Mouse (Mus musculus): Measurements from ENCODE around the gene Zfp382. TPM values are rescaled to one million over a fixed set of nuclear protein-coding genes. Genes with fewer than 3 reads are reported as not detected.

The Zfp382 gene
- polyA plus RNA-seq, 1 experiment: 7.1 TPM

DNA sequence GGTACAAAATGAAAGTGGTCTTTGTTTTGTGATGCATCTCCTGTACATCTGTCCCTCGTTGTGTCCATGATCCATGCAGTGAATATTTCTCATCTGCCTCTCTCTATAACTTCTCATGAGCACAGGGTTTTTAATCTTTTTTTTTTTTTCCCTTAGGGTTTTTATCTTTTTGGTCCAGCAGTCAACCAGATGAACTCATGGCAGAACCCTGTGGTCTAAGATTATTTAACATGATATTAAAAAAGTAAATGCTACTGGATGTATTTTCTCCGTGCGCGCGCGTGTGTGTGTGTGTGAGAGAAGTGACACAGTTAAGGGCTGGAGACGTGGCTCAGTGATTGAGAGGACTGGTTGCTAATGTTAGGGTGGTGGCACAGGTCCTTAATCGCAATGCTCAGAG lies 8.2 kb downstream of the Zfp382 start:
- no peak for DNase-seq
- Histone ChIP-seq H3K27me3 (ENCODE audit: control insufficient read depth, insufficient read depth, low read length) (no peaks in the 10 kb centered on the region), H3K4me1 (ENCODE audit: control insufficient read depth, insufficient read depth, low read length) (no peaks in the 10 kb centered on the region), H3K27ac (ENCODE audit: insufficient read depth, low read length) (no peak overlapping the region), H3K4me3 (replicated peaks; ENCODE audit: insufficient read depth, low read depth, low read length) (no peak overlapping the region)
- WGBS: 97% methylated on average over 8 of the region's 8 CpGs
- TF ChIP-seq POLR2A (IDR thresholded peaks at IDR 0.05; ENCODE audit: borderline replicate concordance, insufficient read depth, low read length) (no peak), CTCF (IDR thresholded peaks at IDR 0.05; ENCODE audit: borderline replicate concordance, insufficient read depth, low read depth, low read length) (no peak)

GRCm38 (mm10) chr7:30132396-30132795 lies 10.7 kb downstream of the Zfp382 start:
- no peak overlapping the region for H3K4me3 ChIP-seq (replicated peaks; ENCODE audit: insufficient read depth, low read depth, low read length)
- no peaks in the 10 kb centered on the region for H3K27me3 ChIP-seq (ENCODE audit: control insufficient read depth, insufficient read depth, low read length)
- H3K27ac ChIP-seq (ENCODE audit: insufficient read depth, low read length): no peak overlapping the region
- 92% methylated on average over 4 of the region's 4 CpGs for WGBS
- TF ChIP-seq CTCF (IDR thresholded peaks at IDR 0.05; ENCODE audit: borderline replicate concordance, insufficient read depth, low read depth, low read length) (no peak), POLR2A (IDR thresholded peaks at IDR 0.05; ENCODE audit: borderline replicate concordance, insufficient read depth, low read length) (no peak)
- H3K4me1 ChIP-seq (ENCODE audit: control insufficient read depth, insufficient read depth, low read length): no peaks in the 10 kb centered on the region
- DNase-seq: no peak

DNA sequence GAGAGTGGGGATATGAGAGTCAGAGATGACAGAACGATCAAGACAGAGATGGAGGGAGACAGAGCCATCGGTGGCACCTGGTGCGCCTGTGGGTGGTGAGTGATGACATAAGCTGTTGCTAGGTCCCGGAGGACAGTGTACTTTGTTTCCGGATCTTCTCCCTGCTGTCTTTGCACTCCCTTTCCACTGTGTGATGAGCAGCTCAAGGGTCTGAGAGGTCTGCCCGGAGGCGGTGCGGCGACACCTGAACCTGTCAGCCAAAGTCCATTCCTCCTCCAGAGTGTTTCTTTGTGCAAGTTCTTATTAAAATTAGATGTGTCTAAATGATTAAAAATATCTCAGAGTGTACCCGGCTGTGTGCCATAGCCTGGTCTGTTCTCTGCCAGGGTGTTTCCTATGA lies 15.1 kb downstream of the Zfp382 start:
- no peak for TF ChIP-seq POLR2A (IDR thresholded peaks at IDR 0.05; ENCODE audit: borderline replicate concordance, insufficient read depth, low read length)

GRCm38 (mm10) chr7:30143170-30143554 lies 21.4 kb downstream of the Zfp382 start:
- WGBS: 12% methylated on average over 8 of the region's 8 CpGs
- peak overlapping the region; percentile 55 for H3K4me3 ChIP-seq (replicated peaks; ENCODE audit: insufficient read depth, low read depth, low read length)
- no peaks in the 10 kb centered on the region for H3K4me1 ChIP-seq (ENCODE audit: control insufficient read depth, insufficient read depth, low read length)
- no peak overlapping the region for H3K27ac ChIP-seq (ENCODE audit: insufficient read depth, low read length)
- H3K27me3 ChIP-seq (ENCODE audit: control insufficient read depth, insufficient read depth, low read length): no peaks in the 10 kb centered on the region
- DNase-seq: no peak
- no peak for TF ChIP-seq POLR2A (IDR thresholded peaks at IDR 0.05; ENCODE audit: borderline replicate concordance, insufficient read depth, low read length)
- TF ChIP-seq CTCF (IDR thresholded peaks at IDR 0.05; ENCODE audit: borderline replicate concordance, insufficient read depth, low read depth, low read length): no peak

More for the DNA sequence above, 15.1 kb downstream of the Zfp382 start:
- WGBS: 63% methylated on average over 10 of the region's 10 CpGs
- DNase-seq: peak; percentile 32 to 34
- Histone ChIP-seq H3K27me3 (ENCODE audit: control insufficient read depth, insufficient read depth, low read length) (no peaks in the 10 kb centered on the region), H3K4me3 (replicated peaks; ENCODE audit: insufficient read depth, low read depth, low read length) (no peak overlapping the region), H3K4me1 (ENCODE audit: control insufficient read depth, insufficient read depth, low read length) (no peaks in the 10 kb centered on the region), H3K27ac (ENCODE audit: insufficient read depth, low read length) (no peak overlapping the region)

DNA sequence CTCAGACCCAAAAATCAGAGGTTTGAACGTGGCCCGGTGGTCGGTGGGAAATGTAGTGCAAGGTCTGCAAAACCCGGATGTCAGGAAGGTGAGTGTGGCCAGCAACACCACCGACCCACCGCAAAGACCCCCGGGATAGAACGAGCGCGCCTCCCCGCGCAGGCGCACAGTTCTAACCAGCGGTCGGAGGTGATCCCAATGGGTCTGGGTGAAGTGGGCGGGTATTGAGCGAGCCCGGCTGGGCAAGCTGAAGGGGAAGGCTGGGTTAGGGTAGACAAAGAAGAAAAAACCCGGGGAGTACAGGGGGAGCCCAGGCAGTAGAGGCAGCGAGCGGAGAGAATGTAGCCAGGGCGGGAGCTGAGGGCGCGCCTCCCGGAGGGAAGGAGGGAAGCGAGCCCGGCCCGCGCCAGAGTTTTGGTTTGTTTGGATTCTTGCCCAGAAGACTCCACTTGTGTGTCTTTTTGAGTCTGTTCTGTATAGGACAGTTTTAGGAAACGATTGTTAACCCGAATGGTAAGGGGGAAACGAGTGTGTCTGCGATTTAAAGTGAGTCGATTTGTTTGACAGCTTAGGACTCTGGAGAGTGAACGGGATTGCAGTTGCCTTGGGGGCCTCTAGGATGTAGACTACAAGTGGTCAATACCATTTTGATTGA lies 21.9 kb downstream of the Zfp382 start:
- peak; percentile 64 to 76 for DNase-seq
- Histone ChIP-seq H3K27me3 (ENCODE audit: control insufficient read depth, insufficient read depth, low read length) (no peaks in the 10 kb centered on the region), H3K4me3 (replicated peaks; ENCODE audit: insufficient read depth, low read depth, low read length) (peak overlapping the region; percentile 55), H3K27ac (ENCODE audit: insufficient read depth, low read length) (no peak overlapping the region), H3K4me1 (ENCODE audit: control insufficient read depth, insufficient read depth, low read length) (no peaks in the 10 kb centered on the region)
- TF ChIP-seq POLR2A (IDR thresholded peaks at IDR 0.05; ENCODE audit: borderline replicate concordance, insufficient read depth, low read length) (0 out of 2 replicates have a peak, but pooled peaks have one; percentile 5), CTCF (IDR thresholded peaks at IDR 0.05; ENCODE audit: borderline replicate concordance, insufficient read depth, low read depth, low read length) (no peak)
- WGBS: 2% methylated on average over 35 of the region's 35 CpGs

DNA sequence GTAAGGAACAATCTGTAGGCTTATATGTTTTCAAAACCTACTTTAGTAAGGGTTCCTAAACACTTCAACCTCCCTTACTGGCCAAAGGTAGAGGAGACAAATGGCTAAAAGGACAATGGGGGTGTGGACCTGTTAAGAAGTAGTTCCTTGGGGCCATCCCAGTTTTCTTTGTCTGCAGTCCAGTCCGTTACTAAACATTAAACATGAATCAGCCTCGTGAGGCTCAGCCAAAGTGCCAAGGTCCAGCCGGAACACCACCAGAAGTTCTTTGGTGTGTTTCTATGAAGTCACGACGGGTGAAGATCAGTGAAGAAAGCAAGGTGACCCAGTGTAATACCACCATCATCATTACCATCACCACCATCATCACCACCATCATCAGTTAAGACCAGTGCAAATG lies 25.3 kb downstream of the Zfp382 start:
- no peak for DNase-seq
- H3K4me3 ChIP-seq (replicated peaks; ENCODE audit: insufficient read depth, low read depth, low read length): no peak overlapping the region
- WGBS: 90% methylated on average over 5 of the region's 5 CpGs
- no peaks in the 10 kb centered on the region for H3K27me3 ChIP-seq (ENCODE audit: control insufficient read depth, insufficient read depth, low read length)
- no peaks in the 10 kb centered on the region for H3K4me1 ChIP-seq (ENCODE audit: control insufficient read depth, insufficient read depth, low read length)
- no peak overlapping the region for H3K27ac ChIP-seq (ENCODE audit: insufficient read depth, low read length)
- TF ChIP-seq CTCF (IDR thresholded peaks at IDR 0.05; ENCODE audit: borderline replicate concordance, insufficient read depth, low read depth, low read length): no peak
- no peak for TF ChIP-seq POLR2A (IDR thresholded peaks at IDR 0.05; ENCODE audit: borderline replicate concordance, insufficient read depth, low read length)

DNA sequence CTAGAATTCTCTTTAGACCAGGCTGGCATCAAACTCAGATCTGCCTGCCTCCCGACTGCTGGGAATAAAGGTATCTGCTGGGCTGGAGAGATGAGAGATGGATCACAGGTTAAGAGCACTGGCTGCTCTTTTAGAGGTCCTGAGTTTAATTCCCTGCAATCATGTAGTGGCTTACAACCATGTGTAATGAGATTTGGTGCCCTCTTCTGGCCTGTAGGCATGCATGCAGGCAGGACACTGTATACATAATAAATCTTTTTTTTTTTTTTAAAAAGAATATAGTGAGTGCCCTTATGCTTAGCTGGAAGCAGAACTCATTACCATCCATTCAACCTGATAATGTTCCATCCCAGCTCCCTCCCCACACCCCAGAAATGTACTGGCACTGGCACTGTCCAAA lies 32.3 kb downstream of the Zfp382 start:
- Histone ChIP-seq H3K27ac (ENCODE audit: insufficient read depth, low read length) (no peak overlapping the region), H3K4me3 (replicated peaks; ENCODE audit: insufficient read depth, low read depth, low read length) (no peak overlapping the region), H3K27me3 (ENCODE audit: control insufficient read depth, insufficient read depth, low read length) (no peaks in the 10 kb centered on the region), H3K4me1 (ENCODE audit: control insufficient read depth, insufficient read depth, low read length) (no peaks in the 10 kb centered on the region)
- no peak for TF ChIP-seq CTCF (IDR thresholded peaks at IDR 0.05; ENCODE audit: borderline replicate concordance, insufficient read depth, low read depth, low read length)
- TF ChIP-seq POLR2A (IDR thresholded peaks at IDR 0.05; ENCODE audit: borderline replicate concordance, insufficient read depth, low read length): no peak
- no peak for DNase-seq
- WGBS: 100% methylated on average over 1 of the region's 1 CpGs

DNA sequence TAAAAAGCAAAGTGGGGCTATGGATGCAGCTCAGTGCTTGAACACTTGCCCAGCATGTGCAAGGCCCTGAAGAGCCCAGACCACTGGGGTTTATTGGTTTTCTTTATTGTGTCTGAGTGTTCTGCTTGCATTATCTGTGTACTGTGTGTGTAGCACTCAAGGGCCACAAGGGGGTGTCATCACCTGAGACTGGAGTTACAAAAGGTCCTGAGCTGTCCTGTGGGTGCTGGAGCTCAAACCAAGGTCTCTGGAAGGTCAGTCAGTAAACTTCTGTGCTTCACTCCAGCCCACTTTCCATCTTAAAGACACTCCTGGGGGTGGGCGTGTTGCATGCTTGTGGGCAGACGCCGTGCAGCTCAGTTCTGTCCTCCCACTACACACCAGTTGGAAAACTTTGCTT lies 33.8 kb downstream of the Zfp382 start:
- TF ChIP-seq POLR2A (IDR thresholded peaks at IDR 0.05; ENCODE audit: borderline replicate concordance, insufficient read depth, low read length): no peak
- DNase-seq: no peak
- Histone ChIP-seq H3K4me3 (replicated peaks; ENCODE audit: insufficient read depth, low read depth, low read length) (no peak overlapping the region), H3K27me3 (ENCODE audit: control insufficient read depth, insufficient read depth, low read length) (no peaks in the 10 kb centered on the region), H3K4me1 (ENCODE audit: control insufficient read depth, insufficient read depth, low read length) (no peaks in the 10 kb centered on the region), H3K27ac (ENCODE audit: insufficient read depth, low read length) (no peak overlapping the region)
- 98% methylated on average over 3 of the region's 3 CpGs for WGBS

Measured in cerebellum, adult 2 months (tissue).